Mouse (Mus musculus) testis, adult 2 months (tissue): ENCODE data around the gene Iqch. TPM values are rescaled to one million over a fixed set of nuclear protein-coding genes. Genes with fewer than 3 reads are reported as not detected.

Experiments
- H3K27ac ChIP-seq: fragments of 200-500 bp; 2 replicates; pipeline ENCODE4 v1.5.1; 2012; ENCODE audit warnings: low read depth, low read length; ENCODE audit not compliant: control insufficient read depth, insufficient read depth
- H3K27me3 ChIP-seq: fragments of 200-500 bp; 2 replicates; pipeline ENCODE4 v1.6.1; 2012; ENCODE audit warnings: mild to moderate bottlenecking, low read length, moderate library complexity; ENCODE audit not compliant: control insufficient read depth, insufficient read depth
- H3K36me3 ChIP-seq: fragments of 200-500 bp; 2 replicates; pipeline ENCODE4 v1.6.1; 2012; ENCODE audit warnings: mild to moderate bottlenecking, low read length; ENCODE audit not compliant: control insufficient read depth, insufficient read depth
- H3K4me1 ChIP-seq: fragments of 200-500 bp; 2 replicates; pipeline ENCODE4 v1.6.1; 2012; ENCODE audit warnings: low read length; ENCODE audit not compliant: control insufficient read depth, insufficient read depth
- H3K4me3 ChIP-seq: fragments of 200-500 bp; 2 replicates; pipeline ENCODE4 v1.5.1; 2012; ENCODE audit warnings: low read depth, mild to moderate bottlenecking, low read length, moderate library complexity, mixed read lengths; ENCODE audit not compliant: control insufficient read depth
- CTCF ChIP-seq: fragments of 200-500 bp; IDR thresholded peaks from 2 replicates; pipeline ENCODE4 v1.5.1; 2012; ENCODE audit warnings: low read depth, mild to moderate bottlenecking, inconsistent platforms, low read length, moderate library complexity; ENCODE audit not compliant: control insufficient read depth, insufficient read depth, insufficient replicate concordance
- POLR2A ChIP-seq: fragments of 200-500 bp; IDR thresholded peaks from 2 replicates; pipeline ENCODE4 v1.6.1; 2012; ENCODE audit warnings: low read depth, mild to moderate bottlenecking, inconsistent platforms, low read length, moderate library complexity; ENCODE audit not compliant: control insufficient read depth
- polyA plus RNA-seq: library from polyadenylated mRNA; depleted of rRNA; stranded (reverse); fragments of >200 nt; gene quantifications from 2 replicates; pipeline ENCODE4 v1.2.3, GENCODE M21; 2012

Iqch gene
- polyA plus RNA-seq, 1 experiment: 65.4 TPM

GRCm38 (mm10) chr9:63541301-63541700 lies 61.0 kb downstream of the Iqch start:
- Histone ChIP-seq H3K36me3 (no peaks in the 10 kb centered on the region; the same call in 1 of the 2 replicates), H3K27ac (no peak overlapping the region), H3K4me1 (no peaks in the 10 kb centered on the region), H3K4me3 (no peak overlapping the region), H3K27me3 (no peaks in the 10 kb centered on the region)
- TF ChIP-seq POLR2A (no peak), CTCF (no peak)

GRCm38 (mm10) chr9:63537489-63537888 lies 64.8 kb downstream of the Iqch start:
- Histone ChIP-seq H3K27me3 (no peaks in the 10 kb centered on the region), H3K27ac (no peak overlapping the region), H3K4me3 (no peak overlapping the region), H3K4me1 (no peaks in the 10 kb centered on the region), H3K36me3 (no peaks in the 10 kb centered on the region; the same call in 1 of the 2 replicates)
- TF ChIP-seq POLR2A (no peak), CTCF (no peak)

GRCm38 (mm10) chr9:63535042-63535441 lies 67.3 kb downstream of the Iqch start:
- Histone ChIP-seq H3K4me1 (no peaks in the 10 kb centered on the region), H3K27ac (no peak overlapping the region), H3K36me3 (no peaks in the 10 kb centered on the region; the same call in 1 of the 2 replicates), H3K4me3 (no peak overlapping the region), H3K27me3 (no peaks in the 10 kb centered on the region)
- TF ChIP-seq CTCF (no peak), POLR2A (no peak)

DNA sequence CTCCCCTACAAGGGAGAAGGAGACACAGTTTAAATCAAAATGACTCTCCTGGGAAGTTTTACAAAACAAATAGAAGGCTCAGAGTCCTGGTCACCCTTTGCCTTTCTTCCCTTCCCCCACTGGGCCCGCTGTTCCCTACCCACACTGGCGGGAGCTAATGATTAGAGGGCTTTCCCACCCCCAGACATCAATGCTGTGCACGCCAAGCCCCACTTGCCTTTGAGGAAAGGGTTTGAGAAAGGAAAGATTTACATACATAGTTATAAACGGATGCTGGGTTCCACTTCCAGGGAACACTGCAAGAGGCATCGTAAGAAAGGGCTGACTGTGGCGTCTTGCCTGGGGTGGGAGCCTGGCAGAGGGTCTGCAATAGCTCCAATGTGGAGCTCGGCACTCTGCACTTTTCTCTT lies 67.9 kb downstream of the Iqch start:
- Histone ChIP-seq H3K4me3 (no peak overlapping the region), H3K27me3 (no peaks in the 10 kb centered on the region), H3K4me1 (no peaks in the 10 kb centered on the region), H3K36me3 (no peaks in the 10 kb centered on the region), H3K27ac (no peak overlapping the region)
- TF ChIP-seq POLR2A (no peak), CTCF (no peak)

- TF ChIP-seq CTCF (no peak), POLR2A (no peak)
- Histone ChIP-seq H3K4me1 (no peaks in the 10 kb centered on the region), H3K4me3 (no peak overlapping the region), H3K27me3 (no peaks in the 10 kb centered on the region), H3K36me3 (no peaks in the 10 kb centered on the region), H3K27ac (no peak overlapping the region)
These were observed 69.2 kb downstream of the Iqch start for GRCm38 (mm10) chr9:63532966-63533711.

- Histone ChIP-seq H3K27me3 (no peaks in the 10 kb centered on the region), H3K27ac (no peak overlapping the region), H3K4me3 (no peak overlapping the region), H3K36me3 (no peaks in the 10 kb centered on the region), H3K4me1 (no peaks in the 10 kb centered on the region)
- TF ChIP-seq POLR2A: no peak
- no peak for TF ChIP-seq CTCF
These were observed 78.4 kb downstream of the Iqch start for GRCm38 (mm10) chr9:63523937-63524253.

DNA sequence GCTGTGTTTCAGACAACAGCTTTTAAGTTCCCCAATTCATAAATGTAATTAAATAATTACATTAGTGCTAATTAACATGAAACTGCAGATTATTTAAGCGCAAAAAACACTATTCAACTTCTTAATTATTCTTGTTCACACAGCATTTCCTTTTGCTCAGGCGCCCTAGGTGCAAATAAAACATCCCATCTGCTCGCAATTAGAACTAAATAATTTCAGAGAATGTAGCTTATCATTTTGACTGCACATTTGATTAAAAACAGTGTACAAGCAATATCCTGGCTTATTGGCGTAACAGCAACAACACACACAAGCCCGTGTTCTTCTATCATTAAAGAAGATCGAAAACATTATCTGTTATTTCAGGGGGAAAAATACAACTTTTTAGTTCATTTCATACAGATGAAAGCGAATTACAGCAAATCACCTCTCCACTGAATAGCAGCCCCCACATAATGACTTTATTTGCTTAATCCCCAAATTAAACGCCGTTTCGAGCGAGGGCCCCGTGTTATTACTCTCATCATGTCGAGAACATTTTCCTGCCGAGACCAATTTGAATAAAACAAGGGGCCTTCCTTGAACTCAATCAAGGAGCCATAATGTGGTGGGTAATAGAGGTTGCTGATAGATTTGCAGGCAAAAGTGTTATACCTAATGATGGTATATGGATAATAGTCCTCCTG lies 78.9 kb downstream of the Iqch start:
- no peaks in the 10 kb centered on the region for H3K36me3 ChIP-seq
- H3K27me3 ChIP-seq: no peaks in the 10 kb centered on the region
- no peaks in the 10 kb centered on the region for H3K4me1 ChIP-seq
- H3K27ac ChIP-seq: no peak overlapping the region
- TF ChIP-seq CTCF (no peak), POLR2A (no peak)
- no peak overlapping the region for H3K4me3 ChIP-seq
